Mouse (Mus musculus): ENCODE data around the gene Fau. TPM values are rescaled to one million over a fixed set of nuclear protein-coding genes. Genes with fewer than 3 reads are reported as not detected.

The Fau gene
- total RNA-seq (2014; rRNA removed) (455 and 560 TPM in 2 replicates), polyA plus RNA-seq (2012; rRNA removed) (715 and 820 TPM in 2 replicates)

- peak within 1 kb of the TSS; percentile 87 for H3K4me3 ChIP-seq (ENCODE audit: insufficient read depth, low read depth, low read length)
- H3K9ac ChIP-seq (ENCODE audit: low read depth, low read length) = peak within 1 kb of the TSS; percentile 91
- peaks cover 16% of the 10 kb centered on the region for H3K4me1 ChIP-seq (ENCODE audit: control insufficient read depth, insufficient read depth, low read length)
- peak; percentile 81 for DNase-seq (ENCODE audit: extremely low read depth, low read depth, low spot score)
- WGBS = under 1% methylated on average over 63 of the region's 63 CpGs
- H3K27me3 ChIP-seq (ENCODE audit: control insufficient read depth, insufficient read depth, low read length) = no peaks in the 10 kb centered on the region
- no peak for TF ChIP-seq CTCF (IDR thresholded peaks at IDR 0.05; ENCODE audit: low read depth, low read length)
- TF ChIP-seq POLR2A (IDR thresholded peaks at IDR 0.05; ENCODE audit: extremely low read depth, insufficient read depth, low read length) = peak; percentile 94
- no peaks in the 10 kb centered on the region; the same call in 1 of the 2 replicates for H3K79me2 ChIP-seq (ENCODE audit: control insufficient read depth, insufficient read depth, low read length)
- H3K36me3 ChIP-seq (ENCODE audit: control insufficient read depth, insufficient read depth, low read length) = peaks cover 25% of the 10 kb centered on the region
- H3K27ac ChIP-seq (replicated peaks; ENCODE audit: insufficient read depth, low read depth, low read length) = peak within 1 kb of the TSS; percentile 82
Measured at GRCm38 (mm10) chr19:6057313-6058096, at the start of gene Fau, which contains the start of gene Mrpl49. TSS of gene Fau (plus strand) at chr19:6057844. TSS of gene Mrpl49 (minus strand) at chr19:6057785.

GRCm38 (mm10) chr19:6009137-6009536 is 48.5 kb upstream of the Fau start:
- 95% methylated on average over 8 of the region's 8 CpGs for WGBS
- TF ChIP-seq POLR2A (IDR thresholded peaks at IDR 0.05; ENCODE audit: extremely low read depth, insufficient read depth, low read length) (no peak), CTCF (IDR thresholded peaks at IDR 0.05; ENCODE audit: low read depth, low read length) (no peak)
- no peak overlapping the region for H3K9ac ChIP-seq (ENCODE audit: low read depth, low read length)
- H3K4me1 ChIP-seq (ENCODE audit: control insufficient read depth, insufficient read depth, low read length) = no peaks in the 10 kb centered on the region
- H3K36me3 ChIP-seq (ENCODE audit: control insufficient read depth, insufficient read depth, low read length) = no peaks in the 10 kb centered on the region; the same call in 1 of the 2 replicates
- H3K27me3 ChIP-seq (ENCODE audit: control insufficient read depth, insufficient read depth, low read length) = no peaks in the 10 kb centered on the region
- H3K27ac ChIP-seq (replicated peaks; ENCODE audit: insufficient read depth, low read depth, low read length) = no peak overlapping the region
- H3K4me3 ChIP-seq (ENCODE audit: insufficient read depth, low read depth, low read length) = no peak overlapping the region
- DNase-seq (ENCODE audit: extremely low read depth, low read depth, low spot score) = no peak
- no peaks in the 10 kb centered on the region for H3K79me2 ChIP-seq (ENCODE audit: control insufficient read depth, insufficient read depth, low read length)

- Histone ChIP-seq H3K4me1 (ENCODE audit: control insufficient read depth, insufficient read depth, low read length) (peaks cover 10% of the 10 kb centered on the region), H3K36me3 (ENCODE audit: control insufficient read depth, insufficient read depth, low read length) (no peaks in the 10 kb centered on the region; the same call in 1 of the 2 replicates), H3K27ac (replicated peaks; ENCODE audit: insufficient read depth, low read depth, low read length) (no peak overlapping the region), H3K27me3 (ENCODE audit: control insufficient read depth, insufficient read depth, low read length) (no peaks in the 10 kb centered on the region), H3K4me3 (ENCODE audit: insufficient read depth, low read depth, low read length) (no peak overlapping the region), H3K9ac (ENCODE audit: low read depth, low read length) (no peak overlapping the region), H3K79me2 (ENCODE audit: control insufficient read depth, insufficient read depth, low read length) (no peaks in the 10 kb centered on the region)
- WGBS = 93% methylated on average over 10 of the region's 10 CpGs
- TF ChIP-seq CTCF (IDR thresholded peaks at IDR 0.05; ENCODE audit: low read depth, low read length) (no peak), POLR2A (IDR thresholded peaks at IDR 0.05; ENCODE audit: extremely low read depth, insufficient read depth, low read length) (no peak)
- DNase-seq (ENCODE audit: extremely low read depth, low read depth, low spot score) = no peak
Measured at GRCm38 (mm10) chr19:6013691-6014090, 44.0 kb upstream of the Fau start.

- H3K36me3 ChIP-seq (ENCODE audit: control insufficient read depth, insufficient read depth, low read length) = no peaks in the 10 kb centered on the region; the same call in 1 of the 2 replicates
- H3K27me3 ChIP-seq (ENCODE audit: control insufficient read depth, insufficient read depth, low read length) = no peaks in the 10 kb centered on the region
- H3K9ac ChIP-seq (ENCODE audit: low read depth, low read length) = peak overlapping the region; percentile 77
- H3K4me1 ChIP-seq (ENCODE audit: control insufficient read depth, insufficient read depth, low read length) = peaks cover 10% of the 10 kb centered on the region
- WGBS = under 1% methylated on average over 17 of the region's 18 CpGs
- peak; percentile 65 for DNase-seq (ENCODE audit: extremely low read depth, low read depth, low spot score)
- H3K27ac ChIP-seq (replicated peaks; ENCODE audit: insufficient read depth, low read depth, low read length) = peak overlapping the region; percentile 58
- no peaks in the 10 kb centered on the region for H3K79me2 ChIP-seq (ENCODE audit: control insufficient read depth, insufficient read depth, low read length)
- no peak for TF ChIP-seq CTCF (IDR thresholded peaks at IDR 0.05; ENCODE audit: low read depth, low read length)
- TF ChIP-seq POLR2A (IDR thresholded peaks at IDR 0.05; ENCODE audit: extremely low read depth, insufficient read depth, low read length) = peak; percentile 32; the same call in 1 of the 2 replicates
- H3K4me3 ChIP-seq (ENCODE audit: insufficient read depth, low read depth, low read length) = peak overlapping the region; percentile 58
Measured at GRCm38 (mm10) chr19:6014991-6015510, 42.6 kb upstream of the Fau start.

GRCm38 (mm10) chr19:6015511-6016315 is 41.9 kb upstream of the Fau start, which contains the start of gene Capn1:
TSS of gene Capn1 (minus strand) at chr19:6015897.
- WGBS = 8% methylated on average over 40 of the region's 40 CpGs
- no peaks in the 10 kb centered on the region for H3K79me2 ChIP-seq (ENCODE audit: control insufficient read depth, insufficient read depth, low read length)
- peaks cover 10% of the 10 kb centered on the region for H3K4me1 ChIP-seq (ENCODE audit: control insufficient read depth, insufficient read depth, low read length)

More at GRCm38 (mm10) chr19:6015511-6016315, 41.9 kb upstream of the Fau start, which contains the start of gene Capn1:
- TF ChIP-seq CTCF (IDR thresholded peaks at IDR 0.05; ENCODE audit: low read depth, low read length) (peak; percentile 15; the same call in 1 of the 2 replicates), POLR2A (IDR thresholded peaks at IDR 0.05; ENCODE audit: extremely low read depth, insufficient read depth, low read length) (no peak)
- Histone ChIP-seq H3K27me3 (ENCODE audit: control insufficient read depth, insufficient read depth, low read length) (no peaks in the 10 kb centered on the region), H3K4me3 (ENCODE audit: insufficient read depth, low read depth, low read length) (peak within 1 kb of the TSS; percentile 58), H3K27ac (replicated peaks; ENCODE audit: insufficient read depth, low read depth, low read length) (peak within 1 kb of the TSS; percentile 58), H3K36me3 (ENCODE audit: control insufficient read depth, insufficient read depth, low read length) (no peaks in the 10 kb centered on the region; the same call in 1 of the 2 replicates), H3K9ac (ENCODE audit: low read depth, low read length) (peak within 1 kb of the TSS; percentile 77)
- DNase-seq (ENCODE audit: extremely low read depth, low read depth, low spot score) = peak; percentile 41
